ENCODE assay signal across 13 mouse cellular contexts in the genomic region with DNA sequence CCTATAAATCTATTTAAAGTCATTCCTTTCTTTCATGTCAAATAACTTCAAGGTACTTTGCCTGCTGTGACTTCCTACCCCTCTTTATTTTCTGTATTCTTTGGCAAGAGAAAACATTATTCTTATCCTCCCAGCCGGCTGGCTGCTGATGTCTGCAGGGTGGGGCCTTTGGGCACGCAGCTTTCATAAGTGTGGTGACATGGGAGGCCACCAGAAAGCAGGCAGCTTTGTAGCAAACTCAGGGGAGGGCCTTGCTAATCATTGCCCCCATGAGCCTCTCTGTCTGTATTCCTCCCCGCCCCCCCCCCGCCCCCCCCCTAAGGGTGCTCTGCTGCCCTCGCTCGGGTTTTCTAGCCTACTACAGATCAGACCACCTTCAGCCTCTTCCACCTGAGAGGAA. TPM values are rescaled to one million over a fixed set of nuclear protein-coding genes. Genes with fewer than 3 reads are reported as not detected.
DNase-seq lines count a peak whose midpoint lies in the region; ATAC-seq lines count a peak whose summit lies in the region.
"Had no signal": no experiment of that assay in that cellular context is flagged by ENCODE, and none has a peak within 500 bp of the region (broad histone marks: within the 10 kb centered on the region; RNA-seq: fewer than 3 reads in every experiment).

No protein-coding gene starts in this region.

- no peak overlapping the region for H3K9ac ChIP-seq in neural tube, embryonic 12.5 days

- peaks cover 11% of the 10 kb centered on the region; the same call in 1 of the 2 replicates for H3K9me3 ChIP-seq in neural tube, embryonic 12.5 days
- peaks cover 23% of the 10 kb centered on the region; the same call in 1 of the 2 replicates for H3K9me3 ChIP-seq in midbrain, embryonic 10.5 days (replicated peaks)

- H3K4me1 ChIP-seq in neural tube, embryonic 12.5 days: no peaks in the 10 kb centered on the region
- peaks cover 10% of the 10 kb centered on the region for H3K4me1 ChIP-seq in midbrain, embryonic 10.5 days

- ATAC-seq in neural tube, embryonic 12.5 days (ENCODE audit: low FRiP score, low read depth): no peak
- ATAC-seq: Patski had no signal

- H3K4me2 ChIP-seq in neural tube, embryonic 12.5 days (replicated peaks): peak overlapping the region; percentile 42

- 4% methylated on average over 4 of the region's 6 CpGs for WGBS in neural tube, embryonic 12.5 days
- 3% methylated on average over 6 of the region's 6 CpGs for WGBS in midbrain, embryonic 10.5 days

- H3K4me3 ChIP-seq in neural tube, embryonic 12.5 days: no peak overlapping the region
- peak overlapping the region; percentile 30 for H3K4me3 ChIP-seq in midbrain, embryonic 10.5 days

- no peaks in the 10 kb centered on the region for H3K27me3 ChIP-seq in neural tube, embryonic 12.5 days (replicated peaks)
- no peaks in the 10 kb centered on the region for H3K27me3 ChIP-seq in midbrain, embryonic 10.5 days (ENCODE audit: low read depth, poor library complexity, severe bottlenecking)

- H3K27ac ChIP-seq in neural tube, embryonic 12.5 days: no peak overlapping the region
- peak overlapping the region; percentile 59 for H3K27ac ChIP-seq in midbrain, embryonic 10.5 days (replicated peaks)

- no peaks in the 10 kb centered on the region for H3K36me3 ChIP-seq in neural tube, embryonic 12.5 days
- no peaks in the 10 kb centered on the region for H3K36me3 ChIP-seq in midbrain, embryonic 10.5 days

- DNase-seq in embryo, embryonic 11 days: peak; percentile 4
- no peak for DNase-seq in embryo, embryonic 10 days (ENCODE audit: low spot score)
- no peak for DNase-seq in neural tube, embryonic 10.5 days (ENCODE audit: extremely low spot score, low spot score)
- peak; percentile 17 for DNase-seq in midbrain, embryonic 10.5 days (ENCODE audit: low spot score)
- DNase-seq in ovary, adult 18-20 months (ENCODE audit: low spot score): no peak
- DNase-seq in kidney, postnatal 4 days: no peak
- DNase-seq in adrenal gland, postnatal 14 days: no peak
- DNase-seq: lung, postnatal 10 days had no signal

RNA-seq across cellular contexts. Expression of a gene that starts 5.9 kb away (rescaled TPM):
- polyA plus RNA-seq in neural tube, embryonic 12.5 days (2016; fragmentation: Nextera tagmentation; extraction: Ambion mirVana): not detected in 2 replicates
- polyA plus RNA-seq in midbrain, embryonic 10.5 days (2016; fragmentation: Nextera tagmentation; extraction: Ambion mirVana): not detected in 2 replicates
- total RNA-seq in adrenal gland, postnatal 14 days (2021): not detected in 2 replicates
- total RNA-seq: hematopoietic stem cell, adult 5-6 weeks; left cerebral cortex, postnatal 14 days; neutrophil, adult 5-6 weeks had no signal
- polyA plus RNA-seq: Patski had no signal

RNA-seq across cellular contexts. Expression of a gene that starts 16.1 kb away (rescaled TPM):
- polyA plus RNA-seq in neural tube, embryonic 12.5 days (2016; fragmentation: Nextera tagmentation; extraction: Ambion mirVana): not detected in 2 replicates
- polyA plus RNA-seq in midbrain, embryonic 10.5 days (2016; fragmentation: Nextera tagmentation; extraction: Ambion mirVana): not detected in 2 replicates
- not detected in 2 replicates for total RNA-seq in adrenal gland, postnatal 14 days (2021)
- total RNA-seq: hematopoietic stem cell, adult 5-6 weeks had no signal
- polyA plus RNA-seq: Patski had no signal

RNA-seq across cellular contexts. Expression of a gene that starts 21.2 kb away (rescaled TPM):
- not detected in 2 replicates for polyA plus RNA-seq in neural tube, embryonic 12.5 days (2016; fragmentation: Nextera tagmentation; extraction: Ambion mirVana)
- polyA plus RNA-seq in midbrain, embryonic 10.5 days (2016; fragmentation: Nextera tagmentation; extraction: Ambion mirVana): not detected in 2 replicates
- total RNA-seq in adrenal gland, postnatal 14 days (2021): not detected in 2 replicates
- total RNA-seq: hematopoietic stem cell, adult 5-6 weeks; left cerebral cortex, postnatal 14 days; neutrophil, adult 5-6 weeks had no signal
- polyA plus RNA-seq: Patski had no signal

RNA-seq across cellular contexts. Expression of a gene that starts 29.6 kb away (rescaled TPM):
- polyA plus RNA-seq in neural tube, embryonic 12.5 days (2016; fragmentation: Nextera tagmentation; extraction: Ambion mirVana): not detected in 2 replicates
- not detected in 2 replicates for polyA plus RNA-seq in midbrain, embryonic 10.5 days (2016; fragmentation: Nextera tagmentation; extraction: Ambion mirVana)
- total RNA-seq in adrenal gland, postnatal 14 days (2021): not detected in 2 replicates
- total RNA-seq: hematopoietic stem cell, adult 5-6 weeks; left cerebral cortex, postnatal 14 days; neutrophil, adult 5-6 weeks had no signal
- polyA plus RNA-seq: Patski had no signal

RNA-seq across cellular contexts. Expression of a gene that starts 47.1 kb away (rescaled TPM):
- polyA plus RNA-seq in neural tube, embryonic 12.5 days (2016; fragmentation: Nextera tagmentation; extraction: Ambion mirVana): not detected in 2 replicates
- not detected in 2 replicates for polyA plus RNA-seq in midbrain, embryonic 10.5 days (2016; fragmentation: Nextera tagmentation; extraction: Ambion mirVana)
- total RNA-seq in adrenal gland, postnatal 14 days (2021): not detected in 2 replicates
- total RNA-seq: hematopoietic stem cell, adult 5-6 weeks; left cerebral cortex, postnatal 14 days; neutrophil, adult 5-6 weeks had no signal
- polyA plus RNA-seq: Patski had no signal

Comparison
In these comparisons a context has a peak if more than half of its experiments do, and no peak if none do; other contexts are left out.
1. DNase-seq: peak in embryo, embryonic 11 days (single experiment) and midbrain, embryonic 10.5 days (single experiment); none in embryo, embryonic 10 days (single experiment), neural tube, embryonic 10.5 days (single experiment), ovary, adult 18-20 months (single experiment), kidney, postnatal 4 days (0 of 2) and adrenal gland, postnatal 14 days (single experiment).